In the genomic region with DNA sequence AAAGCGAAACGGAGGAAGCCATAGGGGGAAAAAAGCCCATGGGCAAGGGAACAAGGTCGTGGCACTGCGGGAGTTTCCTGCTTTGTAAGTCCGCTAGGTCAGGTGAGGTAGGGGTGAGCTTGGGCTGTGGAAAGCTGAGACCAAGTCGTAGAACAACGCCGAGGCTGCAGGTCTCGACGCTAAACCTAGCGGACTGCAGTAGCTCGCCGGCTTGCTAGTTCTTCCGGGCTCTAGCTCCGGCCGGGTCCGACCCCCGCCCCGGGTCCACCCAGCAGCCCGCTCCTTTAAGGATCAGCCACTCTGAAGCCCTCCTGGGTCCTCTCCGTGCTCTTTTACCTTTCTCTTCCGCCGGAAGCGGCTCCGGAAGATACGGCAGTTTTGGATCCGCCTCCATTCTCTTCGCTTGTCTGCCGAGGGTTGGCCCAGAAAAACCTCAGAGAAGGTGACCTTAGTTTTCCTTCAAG, we compare ENCODE assay signal across 7 mouse cellular contexts. TPM values are rescaled to one million over a fixed set of nuclear protein-coding genes. Genes with fewer than 3 reads are reported as not detected.
DNase-seq lines count a peak whose midpoint lies in the region; ATAC-seq lines count a peak whose summit lies in the region.

No protein-coding gene starts in this region.

- H3K4me2 ChIP-seq in intestine, embryonic 16.5 days (ENCODE audit: low read depth, low read length): peak overlapping the region; percentile 81
- peak overlapping the region; percentile 73 for H3K4me2 ChIP-seq in limb, embryonic 11.5 days (ENCODE audit: low read depth, severe bottlenecking)
- H3K4me2 ChIP-seq in midbrain, embryonic 11.5 days: peak overlapping the region; percentile 78

- no peaks in the 10 kb centered on the region for H3K36me3 ChIP-seq in intestine, embryonic 16.5 days (ENCODE audit: control insufficient read depth, insufficient read depth, low read length)
- no peaks in the 10 kb centered on the region for H3K36me3 ChIP-seq in limb, embryonic 11.5 days (ENCODE audit: control insufficient read depth, insufficient read depth, low read length)
- no peaks in the 10 kb centered on the region for H3K36me3 ChIP-seq in midbrain, embryonic 11.5 days (ENCODE audit: control insufficient read depth, insufficient read depth, low read length)

- H3K4me3 ChIP-seq in intestine, embryonic 16.5 days (ENCODE audit: low read length): peak overlapping the region; percentile 68
- H3K4me3 ChIP-seq in limb, embryonic 11.5 days (ENCODE audit: low read depth, low read length): peak overlapping the region; percentile 45
- peak overlapping the region; percentile 50 for H3K4me3 ChIP-seq in midbrain, embryonic 11.5 days (ENCODE audit: low read depth, low read length)

- H3K9ac ChIP-seq in intestine, embryonic 16.5 days (ENCODE audit: low read depth, low read length): peak overlapping the region; percentile 81
- H3K9ac ChIP-seq in limb, embryonic 11.5 days (ENCODE audit: low read length): peak overlapping the region; percentile 72
- peak overlapping the region; percentile 82 for H3K9ac ChIP-seq in midbrain, embryonic 11.5 days (ENCODE audit: low read length)

- H3K4me1 ChIP-seq in intestine, embryonic 16.5 days (ENCODE audit: control insufficient read depth, insufficient read depth, low read length): peaks cover 10% of the 10 kb centered on the region
- no peaks in the 10 kb centered on the region for H3K4me1 ChIP-seq in limb, embryonic 11.5 days (ENCODE audit: control insufficient read depth, insufficient read depth, low read length)
- H3K4me1 ChIP-seq in midbrain, embryonic 11.5 days (ENCODE audit: control insufficient read depth, insufficient read depth, low read length): peaks cover 15% of the 10 kb centered on the region

- DNase-seq in adrenal gland, postnatal 25 days: peak; percentile 70
- peak; percentile 86 for DNase-seq in embryo, embryonic 11 days
- peak; percentile 76 for DNase-seq in limb, embryonic 11.5 days (ENCODE audit: low spot score)
- DNase-seq in midbrain, embryonic 11.5 days (ENCODE audit: low spot score, missing footprints): peak; percentile 96
- peak; percentile 71 for DNase-seq in skeletal muscle tissue, adult 2 months (ENCODE audit: low read depth, low spot score)

- no peaks in the 10 kb centered on the region for H3K9me3 ChIP-seq in intestine, embryonic 16.5 days (ENCODE audit: control insufficient read depth, low read length)
- no peaks in the 10 kb centered on the region for H3K9me3 ChIP-seq in limb, embryonic 11.5 days (ENCODE audit: control insufficient read depth, low read length)
- H3K9me3 ChIP-seq in midbrain, embryonic 11.5 days (ENCODE audit: control insufficient read depth, low read length): no peaks in the 10 kb centered on the region

- no peaks in the 10 kb centered on the region; the same call in 1 of the 2 replicates for H3K27me3 ChIP-seq in intestine, embryonic 16.5 days (replicated peaks; ENCODE audit: control insufficient read depth, insufficient read depth, low read length)
- H3K27me3 ChIP-seq in limb, embryonic 11.5 days (ENCODE audit: control insufficient read depth, insufficient read depth, low read length): 0 out of 2 replicates have a peak, but pooled peaks cover 3% of the 10 kb centered on the region
- peaks cover 14% of the 10 kb centered on the region for H3K27me3 ChIP-seq in midbrain, embryonic 11.5 days (ENCODE audit: control insufficient read depth, insufficient read depth, low read length)

- peak overlapping the region; percentile 81 for H3K27ac ChIP-seq in intestine, embryonic 16.5 days (ENCODE audit: low read length)
- peak overlapping the region; percentile 62; the same call in 1 of the 2 replicates for H3K27ac ChIP-seq in limb, embryonic 11.5 days (replicated peaks; ENCODE audit: low read depth, low read length)
- H3K27ac ChIP-seq in midbrain, embryonic 11.5 days (ENCODE audit: low read depth, low read length): no peak overlapping the region; the same call in 1 of the 2 replicates

- peak; percentile 15; the same call in 1 of the 2 replicates for ATAC-seq in granulocyte monocyte progenitor cell, adult 5-6 weeks (replicated peaks; ENCODE audit: poor library complexity, severe bottlenecking)
- ATAC-seq in intestine, embryonic 16.5 days: peak; percentile 55
- no peak; the same call in 1 of the 2 replicates for ATAC-seq in limb, embryonic 11.5 days (ENCODE audit: insufficient number of reproducible peaks, low FRiP score, low TSS enrichment, low read depth)
- peak; percentile 43 for ATAC-seq in midbrain, embryonic 11.5 days (ENCODE audit: low FRiP score)

- WGBS in intestine, embryonic 16.5 days: 2% methylated on average over 29 of the region's 29 CpGs
- WGBS in limb, embryonic 11.5 days: under 1% methylated on average over 29 of the region's 29 CpGs
- WGBS in midbrain, embryonic 11.5 days: under 1% methylated on average over 29 of the region's 29 CpGs

RNA-seq across cellular contexts. Expression of gene Hpdl, which starts 3.1 kb away (rescaled TPM):
- 2.7 and 3.6 TPM in 2 replicates for total RNA-seq in adrenal gland, postnatal 25 days (2021)
- total RNA-seq in granulocyte monocyte progenitor cell, adult 5-6 weeks (2014; fragmentation: Nextera tagmentation): not detected in 2 replicates
- total RNA-seq in granulocyte monocyte progenitor cell, adult 5-6 weeks (2017): 0.62 and 0.78 TPM in 2 replicates
- 1.5 and 1.9 TPM in 2 replicates for polyA plus RNA-seq in intestine, embryonic 16.5 days (2015; fragmentation: Nextera tagmentation; extraction: Ambion mirVana)
- 1.2 and 1.4 TPM in 2 replicates for polyA plus RNA-seq in limb, embryonic 11.5 days (2014; fragmentation: Nextera tagmentation; extraction: Ambion mirVana)
- polyA plus RNA-seq in midbrain, embryonic 11.5 days (2014; fragmentation: Nextera tagmentation; extraction: Ambion mirVana): 0.51 and 0.81 TPM in 2 replicates

RNA-seq across cellular contexts. Expression of gene Mutyh, which starts 17.1 kb away (rescaled TPM):
- 3.9 and 9.0 TPM in 2 replicates for total RNA-seq in adrenal gland, postnatal 25 days (2021)
- total RNA-seq in granulocyte monocyte progenitor cell, adult 5-6 weeks (2014; fragmentation: Nextera tagmentation): 13.0 and 17.2 TPM in 2 replicates
- total RNA-seq in granulocyte monocyte progenitor cell, adult 5-6 weeks (2017): 4.5 and 5.8 TPM in 2 replicates
- polyA plus RNA-seq in intestine, embryonic 16.5 days (2015; fragmentation: Nextera tagmentation; extraction: Ambion mirVana): 9.1 and 9.5 TPM in 2 replicates
- 21.2 and 25.3 TPM in 2 replicates for polyA plus RNA-seq in limb, embryonic 11.5 days (2014; fragmentation: Nextera tagmentation; extraction: Ambion mirVana)
- 13.9 and 18.2 TPM in 2 replicates for polyA plus RNA-seq in midbrain, embryonic 11.5 days (2014; fragmentation: Nextera tagmentation; extraction: Ambion mirVana)

RNA-seq across cellular contexts. Expression of gene Toe1, which starts 17.1 kb away (rescaled TPM):
- total RNA-seq in adrenal gland, postnatal 25 days (2021): 18.1 and 25.1 TPM in 2 replicates
- 23.3 and 24.4 TPM in 2 replicates for total RNA-seq in granulocyte monocyte progenitor cell, adult 5-6 weeks (2014; fragmentation: Nextera tagmentation)
- total RNA-seq in granulocyte monocyte progenitor cell, adult 5-6 weeks (2017): 39.7 and 58.6 TPM in 2 replicates
- polyA plus RNA-seq in intestine, embryonic 16.5 days (2015; fragmentation: Nextera tagmentation; extraction: Ambion mirVana): 29.7 and 31.0 TPM in 2 replicates
- 41.1 and 43.3 TPM in 2 replicates for polyA plus RNA-seq in limb, embryonic 11.5 days (2014; fragmentation: Nextera tagmentation; extraction: Ambion mirVana)
- 33.7 and 34.1 TPM in 2 replicates for polyA plus RNA-seq in midbrain, embryonic 11.5 days (2014; fragmentation: Nextera tagmentation; extraction: Ambion mirVana)

RNA-seq across cellular contexts. Expression of gene Zswim5, which starts 52.6 kb away (rescaled TPM):
- total RNA-seq in adrenal gland, postnatal 25 days (2021): 5.0 and 5.1 TPM in 2 replicates
- 0.85 TPM in 1 of 2 replicates, not detected in the other for total RNA-seq in granulocyte monocyte progenitor cell, adult 5-6 weeks (2014; fragmentation: Nextera tagmentation)
- 0.17 TPM in 1 of 2 replicates, not detected in the other for total RNA-seq in granulocyte monocyte progenitor cell, adult 5-6 weeks (2017)
- polyA plus RNA-seq in intestine, embryonic 16.5 days (2015; fragmentation: Nextera tagmentation; extraction: Ambion mirVana): 1.2 and 1.4 TPM in 2 replicates
- polyA plus RNA-seq in limb, embryonic 11.5 days (2014; fragmentation: Nextera tagmentation; extraction: Ambion mirVana): 1.1 and 1.3 TPM in 2 replicates
- polyA plus RNA-seq in midbrain, embryonic 11.5 days (2014; fragmentation: Nextera tagmentation; extraction: Ambion mirVana): 8.7 and 10.1 TPM in 2 replicates
